Mouse (Mus musculus): Measurements from ENCODE around the gene Tepsin. TPM values are rescaled to one million over a fixed set of nuclear protein-coding genes. Genes with fewer than 3 reads are reported as not detected.

The Tepsin gene
- total RNA-seq (2021): 1 to 10 TPM; 7.0 to 7.4 TPM

- DNase-seq: peak; percentile 99 to 100
- intact Hi-C loops (cut with DNase I): loop anchor here (2.0 kb wide), 1 partner anchor 68 kb away; no protein-coding TSS in a partner anchor
Observed at GRCm38 (mm10) chr11:120098588-120099511, at the start of gene Tepsin, which contains the start of gene Ndufaf8. TSS of gene Tepsin (minus strand) at chr11:120098731. TSS of gene Ndufaf8 (plus strand) at chr11:120098928.

DNA sequence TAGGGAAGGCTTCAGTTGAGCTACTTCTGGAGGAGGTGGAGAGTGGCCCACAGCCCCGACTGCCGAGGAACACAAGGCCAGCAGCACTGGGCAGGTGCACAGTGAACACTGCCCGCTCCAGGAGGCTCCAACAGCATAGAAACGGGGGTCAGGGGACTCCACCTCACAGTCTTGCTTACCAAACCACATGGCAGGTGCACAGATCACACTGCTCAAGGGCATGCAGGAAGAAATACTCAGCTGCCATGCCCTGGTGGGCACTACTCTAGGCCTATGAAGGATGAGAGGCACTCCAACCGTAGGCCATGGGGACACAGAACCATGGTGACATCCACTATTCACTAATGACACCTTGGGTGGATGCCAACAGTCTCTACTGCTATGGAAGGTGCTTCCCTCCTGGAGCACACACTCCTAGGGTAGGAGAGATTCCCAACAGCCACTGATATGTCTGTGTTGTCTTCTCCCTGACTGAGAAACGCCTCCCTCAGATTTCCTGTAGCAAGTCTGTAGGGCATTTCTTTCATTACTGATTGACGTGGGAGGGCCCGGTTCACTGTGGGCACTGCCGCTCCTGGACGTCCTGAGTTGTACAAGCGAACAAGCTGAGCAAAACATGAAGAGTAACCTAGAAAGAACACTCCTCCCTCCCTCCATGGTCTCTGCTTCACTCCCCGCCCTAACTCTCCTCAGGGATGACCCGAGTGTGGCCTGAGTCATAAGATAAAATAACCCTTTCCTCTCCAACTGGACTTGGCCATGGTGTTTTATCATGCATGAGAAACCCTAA, 45.4 kb upstream of the Tepsin start:
- intact Hi-C loops (cut with DNase I): loop anchor here (2.0 kb wide), 1 partner anchor 41 kb away; no protein-coding TSS in a partner anchor
- DNase-seq: no peak

DNA sequence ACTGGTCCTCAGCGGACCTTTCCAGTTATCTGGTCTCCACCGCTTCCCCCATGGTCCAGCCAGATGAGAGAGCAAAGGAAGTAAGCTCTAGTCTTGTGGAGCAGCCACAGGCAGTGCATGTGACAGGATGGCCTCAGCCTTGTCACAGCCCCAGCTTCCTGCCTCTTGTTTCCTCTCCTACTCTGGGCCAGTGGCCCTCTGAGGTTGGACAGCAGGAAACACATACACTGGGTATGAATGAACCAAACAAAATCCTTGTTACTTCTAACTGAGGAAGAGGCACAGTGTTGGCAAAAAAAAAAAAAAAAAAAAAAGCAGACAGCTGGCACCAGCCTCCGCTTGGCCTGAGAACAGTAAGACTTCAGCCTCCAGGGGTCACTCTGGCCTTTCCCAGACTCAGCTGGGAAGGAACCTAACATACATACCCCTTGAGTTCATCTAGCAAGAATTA, 44.1 kb upstream of the Tepsin start:
- intact Hi-C loops (cut with DNase I): loop anchor here (2.0 kb wide), 1 partner anchor 42 kb away; no protein-coding TSS in a partner anchor
- peak; percentile 64 to 70 for DNase-seq

GRCm38 (mm10) chr11:120140255-120140654, 41.7 kb upstream of the Tepsin start:
- DNase-seq: no peak
- intact Hi-C loops (cut with DNase I): no loop called here

DNA sequence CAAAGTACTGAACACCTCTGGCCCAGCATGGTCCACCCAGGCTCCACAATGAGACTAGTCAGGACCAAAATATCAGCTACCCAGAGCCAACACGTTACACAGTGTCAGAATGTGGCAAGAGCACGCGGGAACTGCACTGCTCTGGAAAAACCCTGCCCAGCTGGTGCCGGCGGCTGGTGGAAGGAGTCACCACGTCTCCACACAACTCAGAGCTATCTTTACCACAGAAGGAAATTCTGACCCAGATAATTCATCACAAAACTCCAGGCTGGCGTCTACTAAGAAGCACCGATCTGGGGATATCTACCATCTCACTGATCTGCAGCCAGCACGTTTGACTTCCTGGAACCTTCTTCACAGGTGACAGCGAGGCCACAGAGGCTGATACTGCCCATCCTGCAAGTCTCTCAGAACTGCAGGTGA, 40.8 kb upstream of the Tepsin start:
- no peak for DNase-seq
- intact Hi-C loops (cut with DNase I): no loop called here

- no peak for DNase-seq
- intact Hi-C loops (cut with DNase I): no loop called here
Observed at GRCm38 (mm10) chr11:120137625-120138004, 39.1 kb upstream of the Tepsin start.

GRCm38 (mm10) chr11:120136796-120137624, 38.5 kb upstream of the Tepsin start:
- intact Hi-C loops (cut with DNase I): no loop called here
- DNase-seq: no peak

DNA sequence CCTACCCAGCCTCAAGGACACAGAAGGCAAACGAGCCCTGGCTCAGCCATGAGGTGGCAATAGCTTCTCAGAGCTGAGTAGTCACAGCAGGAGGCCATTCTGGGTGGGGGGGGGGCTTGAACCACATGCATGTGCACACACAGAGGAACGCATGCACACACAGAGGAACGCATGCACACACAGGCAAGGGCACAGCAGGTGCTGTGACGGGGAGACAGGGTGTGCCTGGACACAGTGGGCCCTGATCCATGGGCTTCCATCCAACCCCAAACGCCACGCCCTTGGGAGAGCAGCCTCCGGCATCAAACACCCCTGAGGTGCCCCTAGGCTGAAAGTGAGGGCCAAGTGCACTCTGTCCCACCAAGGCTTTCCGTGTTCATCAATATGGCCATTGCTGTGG, 37.7 kb upstream of the Tepsin start:
- DNase-seq: no peak
- intact Hi-C loops (cut with DNase I): no loop called here

GRCm38 (mm10) chr11:120134847-120135530, 36.5 kb upstream of the Tepsin start:
- peak in 1 of 2 experiments; percentile 20 for DNase-seq
- intact Hi-C loops (cut with DNase I): no loop called here

GRCm38 (mm10) chr11:120134148-120134547, 35.6 kb upstream of the Tepsin start:
- intact Hi-C loops (cut with DNase I): no loop called here
- no peak for DNase-seq

DNA sequence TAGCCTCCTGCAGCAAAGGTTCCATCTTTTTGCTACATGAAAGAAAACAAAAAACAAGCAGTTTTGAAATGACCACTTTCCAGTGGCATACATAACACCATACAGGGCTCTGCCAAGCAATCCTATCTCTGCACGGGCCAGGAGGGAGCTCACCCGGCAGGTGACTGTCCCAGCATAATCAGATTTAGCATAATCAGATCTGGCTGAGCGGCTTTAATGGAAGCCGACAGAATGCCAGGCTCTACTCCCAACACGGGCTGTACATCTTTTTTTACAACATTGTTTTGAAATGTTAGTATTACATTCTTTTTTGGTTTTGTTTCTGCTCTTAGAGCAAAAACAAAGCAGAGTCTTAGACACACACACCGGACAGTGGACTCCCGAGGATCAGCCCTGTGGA, 30.8 kb upstream of the Tepsin start:
- intact Hi-C loops (cut with DNase I): no loop called here
- DNase-seq: no peak

GRCm38 (mm10) chr11:120126845-120127244, 28.3 kb upstream of the Tepsin start:
- intact Hi-C loops (cut with DNase I): no loop called here

DNA sequence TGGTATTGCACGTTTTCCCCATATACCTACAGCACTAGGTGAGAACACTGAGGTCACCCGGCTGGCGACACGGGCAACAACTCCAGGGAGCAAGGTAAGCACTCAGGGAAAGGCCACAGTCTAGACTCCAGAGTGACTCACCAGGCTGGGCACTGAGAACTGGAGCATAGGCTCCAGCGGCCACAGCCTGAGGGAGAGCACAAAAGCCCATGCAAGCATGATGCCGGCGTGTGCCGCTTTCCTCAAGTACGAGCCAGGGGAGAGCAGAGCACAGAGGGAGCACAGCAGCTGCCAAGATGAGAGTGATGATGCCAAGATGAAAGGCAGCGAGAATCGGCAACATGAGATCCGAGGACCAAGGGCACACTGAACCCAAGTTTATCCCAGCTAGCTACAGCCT, 23.6 kb upstream of the Tepsin start:
- intact Hi-C loops (cut with DNase I): no loop called here
- no peak for DNase-seq

More at GRCm38 (mm10) chr11:120126845-120127244, 28.3 kb upstream of the Tepsin start:
- no peak for DNase-seq

- intact Hi-C loops (cut with DNase I): no loop called here
Observed at GRCm38 (mm10) chr11:120120642-120121420, 22.3 kb upstream of the Tepsin start.

GRCm38 (mm10) chr11:120119936-120120541, 21.5 kb upstream of the Tepsin start:
- intact Hi-C loops (cut with DNase I): no loop called here
- no peak for DNase-seq

More at GRCm38 (mm10) chr11:120120642-120121420, 22.3 kb upstream of the Tepsin start:
- peak; percentile 51 to 66 for DNase-seq

GRCm38 (mm10) chr11:120119108-120119507, 20.6 kb upstream of the Tepsin start:
- DNase-seq: no peak
- intact Hi-C loops (cut with DNase I): no loop called here

DNA sequence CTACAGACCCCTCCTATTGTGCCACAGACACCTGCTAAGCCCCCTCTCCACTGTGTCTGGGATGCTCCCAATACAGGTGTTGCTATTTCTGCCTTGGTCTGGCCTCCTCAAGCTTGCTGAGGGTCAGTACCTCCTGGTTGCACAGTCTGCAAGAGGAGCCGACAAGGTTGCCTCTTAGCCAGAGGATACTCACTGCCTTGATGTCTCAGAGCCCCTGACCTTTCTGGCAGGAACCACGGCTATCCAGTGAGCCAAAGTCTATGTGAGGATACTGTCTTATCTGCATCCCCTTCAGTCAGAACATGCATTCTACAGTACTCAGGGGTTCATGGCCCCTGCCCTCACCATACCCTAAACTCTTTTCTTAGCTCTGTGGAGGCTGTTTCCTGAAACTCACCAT, 19.1 kb upstream of the Tepsin start:
- intact Hi-C loops (cut with DNase I): no loop called here
- no peak for DNase-seq

DNA sequence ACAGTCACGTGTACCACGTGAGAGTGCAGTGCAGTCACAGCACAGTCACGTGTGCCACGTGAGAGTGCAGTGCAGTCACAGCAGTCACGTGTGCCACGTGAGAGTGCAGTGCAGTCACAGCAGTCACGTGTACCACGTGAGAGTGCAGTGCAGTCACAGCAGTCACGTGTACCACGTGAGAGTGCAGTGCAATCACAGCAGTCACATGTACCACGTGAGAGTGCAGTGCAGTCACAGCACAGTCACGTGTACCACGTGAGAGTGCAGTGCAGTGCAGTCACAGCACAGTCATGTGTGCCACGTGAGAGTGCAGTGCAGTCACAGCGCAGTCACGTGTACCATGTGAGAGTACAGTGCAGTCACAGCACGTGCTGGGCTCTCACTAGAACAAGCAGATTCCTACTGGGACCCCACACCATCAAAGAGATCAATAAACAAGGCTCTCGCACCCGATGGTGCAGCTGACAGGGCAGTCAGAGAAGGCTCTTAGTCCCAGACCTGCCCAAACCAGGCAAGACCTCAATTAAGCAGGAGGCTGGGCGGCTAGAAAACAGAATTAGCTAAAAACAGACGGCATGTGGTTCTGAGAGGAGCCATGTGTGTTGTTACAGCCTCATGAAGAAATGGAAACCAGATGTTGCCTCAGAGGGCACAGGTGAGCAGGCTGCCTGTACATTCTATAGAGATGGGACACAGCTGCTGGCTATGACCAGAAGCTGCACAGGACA, 16.1 kb upstream of the Tepsin start:
- no peak for DNase-seq
- intact Hi-C loops (cut with DNase I): loop anchor here (5.0 kb wide), 2 partner anchors 148 to 253 kb away; no protein-coding TSS in a partner anchor
